Mouse (Mus musculus) cortical plate, adult 2 months (tissue): ENCODE measurements around the gene Slc7a4.

Experiments used
- CTCF ChIP-seq: fragments of 200-500 bp; IDR thresholded peaks from 2 replicates; pipeline ENCODE4 v1.5.1; 2011; ENCODE audit warnings: mild to moderate bottlenecking, control low read depth, low read length; ENCODE audit not compliant: insufficient read depth; ENCODE audit errors: extremely low read depth
- POLR2A ChIP-seq: fragments of 200-500 bp; IDR thresholded peaks from 2 replicates; pipeline ENCODE4 v1.6.1; 2011; ENCODE audit warnings: mild to moderate bottlenecking, low read length, control low read depth; ENCODE audit not compliant: insufficient read depth; ENCODE audit errors: extremely low read depth

DNA sequence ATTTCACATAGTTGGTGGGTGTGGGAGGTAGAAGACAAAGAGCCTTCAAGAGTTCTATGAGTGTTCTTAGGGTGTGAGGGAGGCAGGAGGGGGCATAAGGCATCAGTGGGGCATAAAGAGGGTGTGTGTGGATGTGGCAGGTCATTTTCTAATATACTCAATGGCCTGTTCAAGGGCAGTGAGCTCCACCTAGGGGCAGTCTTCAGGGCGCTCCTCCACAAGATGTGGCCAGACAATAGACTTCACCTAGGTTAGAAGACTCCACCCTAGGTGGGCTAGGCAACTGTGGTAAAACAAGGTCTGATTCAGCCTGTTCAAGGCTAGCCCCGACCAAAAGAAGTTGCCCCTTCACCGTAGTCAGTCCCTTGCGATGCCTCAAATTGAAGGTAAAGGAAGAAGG lies 50.7 kb downstream of the Slc7a4 start:
- 0 out of 2 replicates have a peak, but pooled peaks have one; percentile 14 for TF ChIP-seq CTCF
- TF ChIP-seq POLR2A = no peak
